Mouse (Mus musculus): ENCODE measurements at regions not wholly inside any gene's neighbourhood (a gene's known extent, or its start where the extent isn't known, plus 50 kb on each side); places are given as distances from the start of the nearest gene placed in this dataset.

GRCm38 (mm10) chr8:101815121-101815520 lies 970.3 kb downstream of the Cdh11 start:
- DNase-seq (ENCODE audit: low spot score) = no peak

GRCm38 (mm10) chr8:101803561-101803960 lies 981.9 kb downstream of the Cdh11 start:
- no peak for DNase-seq (ENCODE audit: low spot score)

- DNase-seq (ENCODE audit: low spot score) = no peak
These were observed 983.3 kb downstream of the Cdh11 start for GRCm38 (mm10) chr8:101802119-101802518.

- DNase-seq (ENCODE audit: low spot score) = peak; percentile 49
These were observed 994.7 kb downstream of the Cdh11 start for GRCm38 (mm10) chr8:101790785-101791184.

GRCm38 (mm10) chr8:101786876-101787275 lies 998.6 kb downstream of the Cdh11 start:
- DNase-seq (ENCODE audit: low spot score) = no peak

- DNase-seq (ENCODE audit: low spot score) = no peak
These were observed 1002.9 kb downstream of the Cdh11 start for GRCm38 (mm10) chr8:101782556-101782955.

- DNase-seq (ENCODE audit: low spot score) = no peak
These were observed 1003.5 kb downstream of the Cdh11 start for GRCm38 (mm10) chr8:101781942-101782341.

GRCm38 (mm10) chr8:101779966-101780365 lies 1005.5 kb downstream of the Cdh11 start:
- DNase-seq (ENCODE audit: low spot score) = no peak

GRCm38 (mm10) chr8:101767588-101767987 lies 1017.9 kb downstream of the Cdh11 start:
- no peak for DNase-seq (ENCODE audit: low spot score)
